Mouse (Mus musculus) hindbrain, embryonic 15.5 days (tissue): Measurements from ENCODE around the gene Med25. TPM values are rescaled to one million over a fixed set of nuclear protein-coding genes. Genes with fewer than 3 reads are reported as not detected.
A peak's percentile ranks its signal among the peaks of the same experiment; 100 is the strongest.

ENCODE experiments used
- ATAC-seq: fragments of 200-750 bp; cut with Nextera tagmentation; 2 replicates; pipeline ENCODE4 v1.8.0; 2017; ENCODE audit warnings: low read depth, moderate number of reproducible peaks, moderate TSS enrichment; ENCODE audit not compliant: low FRiP score
- H3K27ac ChIP-seq: fragments of 300-500 bp; sonication (generic); replicated peaks from 2 replicates; pipeline ENCODE4 v1.5.1; 2015; ENCODE audit warnings: mild to moderate bottlenecking, inconsistent platforms
- H3K27me3 ChIP-seq: fragments of 300-500 bp; sonication (generic); 2 replicates; pipeline ENCODE4 v1.6.1; 2015; ENCODE audit warnings: control low read depth, inconsistent platforms
- H3K36me3 ChIP-seq: fragments of 300-500 bp; sonication (generic); 2 replicates; pipeline ENCODE4 v1.6.1; 2015; ENCODE audit warnings: control low read depth, inconsistent platforms
- H3K4me1 ChIP-seq: fragments of 300-500 bp; sonication (generic); replicated peaks from 2 replicates; pipeline ENCODE4 v1.6.1; 2015; ENCODE audit warnings: control low read depth, inconsistent platforms
- H3K4me2 ChIP-seq: fragments of 300-500 bp; sonication (generic); 2 replicates; pipeline ENCODE4 v1.6.1; 2015; ENCODE audit warnings: moderate library complexity, mild to moderate bottlenecking, inconsistent platforms
- H3K4me3 ChIP-seq: fragments of 300-500 bp; sonication (generic); 2 replicates; pipeline ENCODE4 v1.5.1; 2015; ENCODE audit warnings: mild to moderate bottlenecking, inconsistent platforms
- H3K9ac ChIP-seq: fragments of 300-500 bp; sonication (generic); 2 replicates; pipeline ENCODE4 v1.6.1; 2015; ENCODE audit warnings: inconsistent platforms
- H3K9me3 ChIP-seq: fragments of 300-500 bp; sonication (generic); 2 replicates; pipeline ENCODE4 v1.6.1; 2016; ENCODE audit warnings: control low read depth, inconsistent platforms
- WGBS: fragments of 180-500 bp; shearing (Covaris S2); methylation state at CpG from one replicate; pipeline ENCODE4 v1.1.7; 2015; 5-methylcytosine and 5-hydroxymethylcytosine counted together
- polyA plus RNA-seq: library from polyadenylated mRNA; unstranded; fragments of >200 nt; fragmentation: Nextera tagmentation; extraction: Ambion mirVana; gene quantifications from 2 replicates; pipeline ENCODE4 v1.2.1, GENCODE M21; 2015

The Med25 gene
- polyA plus RNA-seq, 1 experiment from 2014 or later = 164 TPM

- H3K4me1 ChIP-seq = peaks cover 56% of the 10 kb centered on the region
- ATAC-seq = no peak
- peaks cover 16% of the 10 kb centered on the region for H3K36me3 ChIP-seq
- H3K27me3 ChIP-seq = no peaks in the 10 kb centered on the region
- 7% methylated on average over 16 of the region's 16 CpGs for WGBS
- H3K9me3 ChIP-seq = no peaks in the 10 kb centered on the region
- H3K4me3 ChIP-seq = peak overlapping the region; percentile 83
- H3K4me2 ChIP-seq = peak overlapping the region; percentile 86
- H3K27ac ChIP-seq = peak overlapping the region; percentile 98
- H3K9ac ChIP-seq = peak overlapping the region; percentile 98
Measured at GRCm38 (mm10) chr7:44868465-44868864, 24.0 kb downstream of the Med25 start.

- peaks cover 22% of the 10 kb centered on the region for H3K36me3 ChIP-seq
- peak overlapping the region; percentile 86 for H3K4me2 ChIP-seq
- H3K4me1 ChIP-seq = peaks cover 56% of the 10 kb centered on the region
- no peak for ATAC-seq
- H3K4me3 ChIP-seq = peak overlapping the region; percentile 83
- H3K27me3 ChIP-seq = no peaks in the 10 kb centered on the region
- H3K27ac ChIP-seq = 0 out of 2 replicates have a peak overlapping the region, but pooled peaks have one; percentile 98
- H3K9ac ChIP-seq = peak overlapping the region; percentile 98
- 45% methylated on average over 9 of the region's 9 CpGs for WGBS
- H3K9me3 ChIP-seq = no peaks in the 10 kb centered on the region
Measured at GRCm38 (mm10) chr7:44867802-44868201, 24.7 kb downstream of the Med25 start.

- 76% methylated on average over 19 of the region's 19 CpGs for WGBS
- peak overlapping the region; percentile 86 for H3K4me2 ChIP-seq
- H3K36me3 ChIP-seq = peaks cover 29% of the 10 kb centered on the region
- peak overlapping the region; percentile 98 for H3K9ac ChIP-seq
- peaks cover 56% of the 10 kb centered on the region for H3K4me1 ChIP-seq
- peak overlapping the region; percentile 98 for H3K27ac ChIP-seq
- H3K27me3 ChIP-seq = no peaks in the 10 kb centered on the region
- H3K4me3 ChIP-seq = peak overlapping the region; percentile 83
- no peaks in the 10 kb centered on the region for H3K9me3 ChIP-seq
- no peak for ATAC-seq
Measured at GRCm38 (mm10) chr7:44867010-44867702, 25.4 kb downstream of the Med25 start.

- WGBS = 40% methylated on average over 15 of the region's 15 CpGs
- Histone ChIP-seq H3K9ac (peak overlapping the region; percentile 15; the same call in 1 of the 2 replicates), H3K4me2 (peak overlapping the region; percentile 86), H3K27ac (peak overlapping the region; percentile 98), H3K36me3 (peaks cover 34% of the 10 kb centered on the region), H3K9me3 (no peaks in the 10 kb centered on the region), H3K4me3 (peak overlapping the region; percentile 12), H3K4me1 (peaks cover 56% of the 10 kb centered on the region), H3K27me3 (no peaks in the 10 kb centered on the region)
- ATAC-seq = no peak
Measured at GRCm38 (mm10) chr7:44866276-44867009, 26.1 kb downstream of the Med25 start.

GRCm38 (mm10) chr7:44864595-44865542 is 27.6 kb downstream of the Med25 start:
- no peak overlapping the region for H3K9ac ChIP-seq
- peaks cover 59% of the 10 kb centered on the region for H3K4me1 ChIP-seq
- no peak overlapping the region for H3K27ac ChIP-seq
- H3K9me3 ChIP-seq = no peaks in the 10 kb centered on the region
- ATAC-seq = no peak
- WGBS = 80% methylated on average over 24 of the region's 24 CpGs
- H3K27me3 ChIP-seq = no peaks in the 10 kb centered on the region
- peaks cover 34% of the 10 kb centered on the region for H3K36me3 ChIP-seq
- H3K4me2 ChIP-seq = no peak overlapping the region
- H3K4me3 ChIP-seq = no peak overlapping the region

- no peak overlapping the region for H3K4me2 ChIP-seq
- no peak overlapping the region for H3K27ac ChIP-seq
- H3K9me3 ChIP-seq = no peaks in the 10 kb centered on the region
- H3K9ac ChIP-seq = no peak overlapping the region
- H3K27me3 ChIP-seq = no peaks in the 10 kb centered on the region
- peaks cover 63% of the 10 kb centered on the region for H3K4me1 ChIP-seq
- no peak overlapping the region for H3K4me3 ChIP-seq
- WGBS = 86% methylated on average over 11 of the region's 11 CpGs
- peaks cover 34% of the 10 kb centered on the region for H3K36me3 ChIP-seq
- no peak for ATAC-seq
Measured at GRCm38 (mm10) chr7:44863982-44864494, 28.5 kb downstream of the Med25 start.

GRCm38 (mm10) chr7:44863210-44863609 is 29.3 kb downstream of the Med25 start:
- Histone ChIP-seq H3K4me3 (no peak overlapping the region), H3K9ac (no peak overlapping the region), H3K36me3 (peaks cover 34% of the 10 kb centered on the region), H3K4me1 (peaks cover 65% of the 10 kb centered on the region), H3K27ac (no peak overlapping the region), H3K27me3 (no peaks in the 10 kb centered on the region), H3K9me3 (no peaks in the 10 kb centered on the region), H3K4me2 (no peak overlapping the region)
- 87% methylated on average over 14 of the region's 14 CpGs for WGBS
- ATAC-seq = no peak

- Histone ChIP-seq H3K9me3 (no peaks in the 10 kb centered on the region), H3K4me2 (no peak overlapping the region), H3K9ac (no peak overlapping the region), H3K4me3 (no peak overlapping the region), H3K4me1 (peaks cover 65% of the 10 kb centered on the region), H3K27me3 (no peaks in the 10 kb centered on the region), H3K36me3 (peaks cover 34% of the 10 kb centered on the region), H3K27ac (no peak overlapping the region)
- ATAC-seq = no peak
- 86% methylated on average over 8 of the region's 8 CpGs for WGBS
Measured at GRCm38 (mm10) chr7:44862434-44862833, 30.1 kb downstream of the Med25 start.

- H3K36me3 ChIP-seq = peaks cover 34% of the 10 kb centered on the region
- H3K4me3 ChIP-seq = no peak overlapping the region
Measured at GRCm38 (mm10) chr7:44861429-44861816, 31.1 kb downstream of the Med25 start.

GRCm38 (mm10) chr7:44860576-44861428 is 31.7 kb downstream of the Med25 start:
- 60% methylated on average over 22 of the region's 22 CpGs for WGBS
- 0 out of 2 replicates have a peak overlapping the region, but pooled peaks have one; percentile 23 for H3K27ac ChIP-seq
- no peak overlapping the region for H3K4me2 ChIP-seq
- H3K9ac ChIP-seq = peak overlapping the region; percentile 12; the same call in 1 of the 2 replicates
- peak; percentile 9; the same call in 1 of the 2 replicates for ATAC-seq
- H3K36me3 ChIP-seq = peaks cover 34% of the 10 kb centered on the region
- no peak overlapping the region for H3K4me3 ChIP-seq
- H3K4me1 ChIP-seq = peaks cover 57% of the 10 kb centered on the region
- no peaks in the 10 kb centered on the region for H3K27me3 ChIP-seq
- H3K9me3 ChIP-seq = no peaks in the 10 kb centered on the region

More at GRCm38 (mm10) chr7:44861429-44861816, 31.1 kb downstream of the Med25 start:
- H3K4me2 ChIP-seq = no peak overlapping the region
- no peak overlapping the region for H3K9ac ChIP-seq
- no peak overlapping the region for H3K27ac ChIP-seq
- ATAC-seq = no peak
- WGBS = 68% methylated on average over 14 of the region's 14 CpGs
- H3K27me3 ChIP-seq = no peaks in the 10 kb centered on the region
- no peaks in the 10 kb centered on the region for H3K9me3 ChIP-seq
- peaks cover 60% of the 10 kb centered on the region for H3K4me1 ChIP-seq

GRCm38 (mm10) chr7:44859896-44860295 is 32.6 kb downstream of the Med25 start:
- H3K4me3 ChIP-seq = no peak overlapping the region
- 95% methylated on average over 11 of the region's 11 CpGs for WGBS
- no peak overlapping the region for H3K27ac ChIP-seq
- no peak overlapping the region for H3K9ac ChIP-seq
- H3K4me2 ChIP-seq = no peak overlapping the region
- no peak for ATAC-seq
- peaks cover 31% of the 10 kb centered on the region for H3K36me3 ChIP-seq
- no peaks in the 10 kb centered on the region for H3K9me3 ChIP-seq
- H3K4me1 ChIP-seq = peaks cover 53% of the 10 kb centered on the region
- no peaks in the 10 kb centered on the region for H3K27me3 ChIP-seq
